Mouse (Mus musculus): ENCODE data around the gene Zfp212. TPM values are rescaled to one million over a fixed set of nuclear protein-coding genes. Genes with fewer than 3 reads are reported as not detected.

Gene Zfp212
- polyA plus RNA-seq, 1 experiment from 2014 or later: 20.5 TPM

Other genes starting within 250 kb of the Zfp212 start
- 273 and 276 TPM in 2 replicates for gene Pdia4, start 107.0 kb upstream of the Zfp212 start, polyA plus RNA-seq (2016; fragmentation: Nextera tagmentation; extraction: Ambion mirVana)
- gene Zfp786, start 89.6 kb upstream of the Zfp212 start, polyA plus RNA-seq (2016; fragmentation: Nextera tagmentation; extraction: Ambion mirVana): 7.1 and 7.2 TPM in 2 replicates
- gene Zfp398, start 84.8 kb upstream of the Zfp212 start, polyA plus RNA-seq (2016; fragmentation: Nextera tagmentation; extraction: Ambion mirVana): 10.7 and 11.8 TPM in 2 replicates
- 25.3 and 26.5 TPM in 2 replicates for gene Zfp282, start 43.3 kb upstream of the Zfp212 start, polyA plus RNA-seq (2016; fragmentation: Nextera tagmentation; extraction: Ambion mirVana)
- 12.3 and 13.3 TPM in 2 replicates for gene Zfp956, start 32.9 kb downstream of the Zfp212 start, polyA plus RNA-seq (2016; fragmentation: Nextera tagmentation; extraction: Ambion mirVana)
- gene Zfp777, start 128.4 kb downstream of the Zfp212 start, polyA plus RNA-seq (2016; fragmentation: Nextera tagmentation; extraction: Ambion mirVana): 10.3 and 10.8 TPM in 2 replicates
- 34.8 and 35.3 TPM in 2 replicates for gene Zfp746, start 166.1 kb downstream of the Zfp212 start, polyA plus RNA-seq (2016; fragmentation: Nextera tagmentation; extraction: Ambion mirVana)